Mouse (Mus musculus) heart, postnatal 0 days (tissue): ENCODE measurements at regions not wholly inside any gene's neighbourhood (a gene's known extent, or its start where the extent isn't known, plus 50 kb on each side); places are given as distances from the start of the nearest gene placed in this dataset.
A peak's percentile ranks its signal among the peaks of the same experiment; 100 is the strongest.

Experiments
- ATAC-seq: fragments of 200-750 bp; cut with Nextera tagmentation; 2 replicates; pipeline ENCODE4 v1.8.0; 2017; ENCODE audit warnings: low read depth, moderate number of reproducible peaks, moderate library complexity; ENCODE audit not compliant: insufficient read depth
- DNase-seq: peaks from one replicate; pipeline ENCODE4 v3.0.0-alpha.2; 2016; ENCODE audit warnings: low spot score
- H3K27ac ChIP-seq: fragments of 300-500 bp; sonication (generic); 2 replicates; pipeline ENCODE4 v1.5.1; 2014; ENCODE audit warnings: low read depth, mild to moderate bottlenecking
- H3K27me3 ChIP-seq: fragments of 300-500 bp; sonication (generic); 2 replicates; pipeline ENCODE4 v1.6.1; 2014; ENCODE audit warnings: low read length, mixed read lengths; ENCODE audit not compliant: control insufficient read depth, insufficient read depth
- H3K36me3 ChIP-seq: fragments of 300-500 bp; sonication (generic); replicated peaks from 2 replicates; pipeline ENCODE4 v1.6.1; 2014; ENCODE audit warnings: low read length, mixed read lengths; ENCODE audit not compliant: control insufficient read depth, insufficient read depth
- H3K4me1 ChIP-seq: fragments of 300-500 bp; sonication (generic); 2 replicates; pipeline ENCODE4 v1.6.1; 2014; ENCODE audit warnings: antibody characterized with exemption; ENCODE audit not compliant: control insufficient read depth, insufficient read depth
- H3K4me2 ChIP-seq: fragments of 300-500 bp; sonication (generic); 2 replicates; pipeline ENCODE4 v1.6.1; 2014; ENCODE audit warnings: low read depth, mild to moderate bottlenecking, low read length, moderate library complexity
- H3K4me3 ChIP-seq: fragments of 300-500 bp; sonication (generic); 2 replicates; pipeline ENCODE4 v1.5.1; 2014; ENCODE audit warnings: low read depth, low read length
- H3K9ac ChIP-seq: fragments of 300-500 bp; sonication (generic); replicated peaks from 2 replicates; pipeline ENCODE4 v1.6.1; 2014; ENCODE audit warnings: low read depth, low read length, mixed read lengths
- H3K9me3 ChIP-seq: fragments of 300-500 bp; sonication (generic); replicated peaks from 2 replicates; pipeline ENCODE4 v1.6.1; 2016; ENCODE audit warnings: low read length; ENCODE audit not compliant: control insufficient read depth
- CTCF ChIP-seq: IDR thresholded peaks from 2 replicates; pipeline ENCODE4 v1.5.1; 2016; ENCODE audit warnings: antibody characterized with exemption, control low read depth, low read depth
- EP300 ChIP-seq: IDR thresholded peaks from 2 replicates; pipeline ENCODE4 v1.6.1; 2016; ENCODE audit warnings: antibody characterized with exemption, low read depth
- WGBS: fragments of 180-500 bp; shearing (Covaris S2); extraction: QIAGEN DNeasy Blood & Tissue Kit; methylation state at CpG from one replicate; pipeline ENCODE4 v1.1.7; 2014; 5-methylcytosine and 5-hydroxymethylcytosine counted together

DNA sequence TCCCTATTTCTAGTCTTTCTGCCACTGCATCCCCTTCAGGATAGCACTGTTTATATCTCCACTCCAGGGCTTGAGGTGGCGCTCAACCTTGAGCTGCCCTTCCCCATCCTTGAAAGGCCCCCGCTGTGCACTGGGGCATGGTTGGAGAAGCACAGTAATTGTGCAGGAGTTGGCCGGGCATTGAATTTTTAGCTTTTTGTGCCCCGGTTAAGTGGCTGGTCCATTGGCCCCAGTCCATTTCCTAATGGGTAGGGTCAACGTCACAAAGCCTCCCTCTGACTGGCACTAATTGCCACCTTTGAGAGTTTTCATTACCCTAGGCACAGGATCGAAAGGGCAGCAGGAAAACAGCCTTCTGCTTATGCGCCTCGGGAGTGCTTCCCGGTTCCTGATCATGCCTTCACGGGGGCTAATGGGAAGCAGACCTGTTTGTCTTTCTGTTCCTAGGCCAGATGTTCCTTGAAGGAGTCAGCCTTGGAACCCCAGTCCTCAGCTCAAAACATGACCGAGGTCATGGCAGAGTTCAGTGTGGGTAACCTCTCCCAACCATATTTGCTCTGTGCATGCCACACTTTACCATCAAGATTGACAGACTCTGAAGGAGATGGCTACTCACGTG is 80.5 kb upstream of the Ankrd55 start:
- no peak for ATAC-seq
- no peak for TF ChIP-seq CTCF
- no peak for TF ChIP-seq EP300
- Histone ChIP-seq H3K36me3 (no peaks in the 10 kb centered on the region), H3K9me3 (no peaks in the 10 kb centered on the region), H3K9ac (no peak overlapping the region), H3K4me3 (no peak overlapping the region), H3K27me3 (no peaks in the 10 kb centered on the region), H3K4me2 (no peak overlapping the region), H3K27ac (no peak overlapping the region), H3K4me1 (no peaks in the 10 kb centered on the region)
- 86% methylated on average over 12 of the region's 12 CpGs for WGBS
- no peak for DNase-seq

DNA sequence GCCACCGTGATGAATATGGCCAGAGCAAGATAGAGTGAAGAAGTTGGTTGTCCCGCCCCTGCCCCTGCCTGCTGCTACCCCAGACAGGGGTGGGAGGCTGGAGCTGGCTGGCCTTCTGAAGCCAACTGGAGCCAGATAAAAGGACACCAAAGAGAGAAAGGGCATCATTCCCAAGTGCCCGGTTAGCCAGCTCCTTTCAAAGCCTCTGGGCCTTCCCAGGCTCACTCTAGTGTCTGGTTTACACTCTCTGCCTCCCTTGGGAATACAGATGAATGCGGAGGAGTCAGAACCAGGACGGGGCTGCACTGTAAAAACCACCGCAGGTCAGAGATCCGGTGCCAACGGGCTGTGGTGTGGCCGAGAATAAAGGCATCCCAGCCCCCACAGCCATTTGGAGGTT is 76.4 kb upstream of the Ankrd55 start:
- WGBS: 52% methylated on average over 9 of the region's 9 CpGs

DNA sequence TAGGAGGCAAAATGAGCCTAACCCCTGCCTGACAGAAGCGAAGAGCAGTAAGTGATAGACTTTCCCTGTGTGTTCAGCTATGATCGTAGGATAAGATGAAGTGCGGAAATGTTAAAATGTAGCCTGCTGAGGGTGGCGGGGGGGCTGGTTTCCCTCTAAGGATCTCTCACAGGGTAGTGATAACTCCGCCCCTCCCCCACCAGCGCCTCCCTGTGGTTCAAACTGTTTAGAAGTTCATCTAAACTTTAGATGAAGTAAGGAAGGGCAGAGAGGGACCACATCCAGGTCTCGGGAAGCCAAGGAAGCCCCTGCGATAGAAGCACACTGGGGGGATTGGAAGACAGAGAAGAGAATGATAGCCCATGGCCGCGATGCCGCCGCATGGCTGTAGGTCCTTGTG is 75.9 kb upstream of the Ankrd55 start:
- no peak overlapping the region for H3K4me3 ChIP-seq
- 0 out of 2 replicates have a peak, but pooled peaks cover 2% of the 10 kb centered on the region for H3K27me3 ChIP-seq
- TF ChIP-seq CTCF (no peak), EP300 (no peak)
- DNase-seq: no peak
- no peaks in the 10 kb centered on the region for H3K36me3 ChIP-seq
- H3K4me1 ChIP-seq: no peaks in the 10 kb centered on the region
- no peak for ATAC-seq
- H3K27ac ChIP-seq: no peak overlapping the region
- H3K4me2 ChIP-seq: no peak overlapping the region
- H3K9ac ChIP-seq: no peak overlapping the region
- no peaks in the 10 kb centered on the region for H3K9me3 ChIP-seq
- WGBS: 70% methylated on average over 12 of the region's 12 CpGs

More for the DNA sequence above, 76.4 kb upstream of the Ankrd55 start:
- Histone ChIP-seq H3K4me2 (no peak overlapping the region), H3K36me3 (no peaks in the 10 kb centered on the region), H3K4me1 (no peaks in the 10 kb centered on the region), H3K27ac (no peak overlapping the region), H3K9me3 (no peaks in the 10 kb centered on the region), H3K4me3 (no peak overlapping the region), H3K9ac (no peak overlapping the region), H3K27me3 (0 out of 2 replicates have a peak, but pooled peaks cover 2% of the 10 kb centered on the region)
- DNase-seq: no peak
- TF ChIP-seq EP300: no peak
- no peak for TF ChIP-seq CTCF
- no peak; the same call in 1 of the 2 replicates for ATAC-seq

DNA sequence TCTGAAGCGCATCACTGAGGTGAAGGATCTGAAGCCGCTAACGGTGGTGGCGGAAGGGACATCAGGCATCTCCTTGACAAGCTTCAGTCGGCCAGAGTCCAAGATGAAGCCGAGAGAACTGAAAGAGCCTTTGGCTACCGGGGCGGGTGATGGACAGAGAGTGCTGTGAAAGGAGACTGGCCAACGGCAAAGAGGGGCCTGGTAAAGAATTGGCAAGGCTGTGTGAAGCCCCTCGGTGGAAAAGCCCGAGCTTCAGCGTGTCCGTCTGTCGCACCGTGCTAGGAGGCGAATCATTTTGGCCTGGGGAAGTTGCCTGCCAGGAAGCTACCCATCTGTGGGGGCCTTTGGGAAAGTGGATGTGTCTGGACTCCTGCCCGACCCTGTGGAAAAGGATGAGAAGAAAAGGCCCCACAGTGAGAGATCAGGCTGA is 74.6 kb upstream of the Ankrd55 start:
- H3K4me2 ChIP-seq: 0 out of 2 replicates have a peak overlapping the region, but pooled peaks have one; percentile 7
- H3K9ac ChIP-seq: no peak overlapping the region
- no peak for ATAC-seq
- H3K4me1 ChIP-seq: no peaks in the 10 kb centered on the region
- TF ChIP-seq CTCF: no peak
- TF ChIP-seq EP300: no peak
- no peak overlapping the region for H3K4me3 ChIP-seq
- WGBS: 66% methylated on average over 17 of the region's 17 CpGs
- H3K27me3 ChIP-seq: 0 out of 2 replicates have a peak, but pooled peaks cover 2% of the 10 kb centered on the region
- H3K9me3 ChIP-seq: no peaks in the 10 kb centered on the region
- no peak for DNase-seq
- no peak overlapping the region for H3K27ac ChIP-seq
- no peaks in the 10 kb centered on the region for H3K36me3 ChIP-seq

DNA sequence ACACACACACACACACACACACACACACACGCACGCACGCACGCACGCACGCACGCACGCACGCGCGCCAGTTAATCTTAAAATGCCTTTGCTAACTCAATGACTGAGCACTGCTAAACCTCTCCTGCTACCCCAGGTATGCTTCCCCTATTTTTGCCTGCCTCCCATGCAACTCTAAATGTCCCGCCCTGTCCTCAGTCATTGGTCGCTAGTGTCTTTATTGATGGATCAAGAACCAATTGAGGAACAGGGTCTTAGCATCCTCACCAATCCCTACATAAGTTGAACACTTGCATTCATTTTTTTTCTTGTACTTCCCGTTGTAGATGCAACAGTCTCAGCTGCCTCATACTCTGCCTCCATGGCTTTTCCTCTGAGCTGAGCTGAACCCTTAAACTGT is 72.2 kb upstream of the Ankrd55 start:
- Histone ChIP-seq H3K9me3 (no peaks in the 10 kb centered on the region), H3K4me3 (no peak overlapping the region), H3K4me2 (no peak overlapping the region), H3K36me3 (no peaks in the 10 kb centered on the region), H3K27me3 (0 out of 2 replicates have a peak, but pooled peaks cover 2% of the 10 kb centered on the region), H3K9ac (no peak overlapping the region), H3K27ac (no peak overlapping the region), H3K4me1 (no peaks in the 10 kb centered on the region)
- ATAC-seq: no peak
- 93% methylated on average over 14 of the region's 14 CpGs for WGBS
- TF ChIP-seq EP300: no peak
- DNase-seq: no peak

DNA sequence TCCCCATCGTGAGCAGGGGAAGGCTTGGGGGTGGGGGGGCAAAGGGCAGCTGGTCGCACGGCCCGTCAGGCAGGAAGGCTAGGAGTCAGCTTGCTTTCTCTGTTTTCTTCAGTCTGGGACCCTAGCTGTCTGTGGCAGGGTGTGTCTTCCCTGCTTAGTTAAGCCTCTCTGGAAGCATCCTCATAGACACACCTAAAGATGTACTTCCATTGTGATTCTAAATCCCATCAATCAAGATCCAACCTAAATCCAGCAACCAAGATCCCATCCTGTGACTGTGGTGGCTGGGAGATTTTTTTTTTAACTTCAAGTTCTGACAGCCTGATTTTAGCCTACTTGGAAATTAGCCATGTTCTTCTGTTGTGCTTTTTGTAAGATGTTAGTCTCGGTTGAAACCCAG is 69.9 kb upstream of the Ankrd55 start:
- WGBS: 55% methylated on average over 5 of the region's 5 CpGs
- TF ChIP-seq CTCF (no peak), EP300 (no peak)
- ATAC-seq (no peak), DNase-seq (no peak)
- Histone ChIP-seq H3K36me3 (no peaks in the 10 kb centered on the region), H3K4me2 (no peak overlapping the region), H3K4me1 (peaks cover 5% of the 10 kb centered on the region; the same call in 1 of the 2 replicates), H3K9me3 (no peaks in the 10 kb centered on the region), H3K4me3 (no peak overlapping the region), H3K27ac (no peak overlapping the region), H3K9ac (no peak overlapping the region), H3K27me3 (0 out of 2 replicates have a peak, but pooled peaks cover 2% of the 10 kb centered on the region)
